Mouse (Mus musculus) monocyte, adult 5-6 weeks (primary cell): ENCODE results near the gene Oat. TPM values are rescaled to one million over a fixed set of nuclear protein-coding genes. Genes with fewer than 3 reads are reported as not detected.
A peak's percentile ranks its signal among the peaks of the same experiment; 100 is the strongest.

Experiments
- ATAC-seq: fragments of 153-309, 156-312 bp; replicated peaks from 2 replicates; pipeline ENCODE4 v1.8.0; 2017; ENCODE audit warnings: mild to moderate bottlenecking; ENCODE audit not compliant: low TSS enrichment, insufficient number of reproducible peaks, severe bottlenecking, poor library complexity, low FRiP score
- total RNA-seq: library from RNA; stranded (forward); fragments of 200-1000, 200-491, 200-594 nt; gene quantifications from 3 replicates; pipeline ENCODE4 v1.2.3, GENCODE M21; 2017

Oat gene
- total RNA-seq, 1 experiment from 2014 or later = 89.6 TPM

DNA sequence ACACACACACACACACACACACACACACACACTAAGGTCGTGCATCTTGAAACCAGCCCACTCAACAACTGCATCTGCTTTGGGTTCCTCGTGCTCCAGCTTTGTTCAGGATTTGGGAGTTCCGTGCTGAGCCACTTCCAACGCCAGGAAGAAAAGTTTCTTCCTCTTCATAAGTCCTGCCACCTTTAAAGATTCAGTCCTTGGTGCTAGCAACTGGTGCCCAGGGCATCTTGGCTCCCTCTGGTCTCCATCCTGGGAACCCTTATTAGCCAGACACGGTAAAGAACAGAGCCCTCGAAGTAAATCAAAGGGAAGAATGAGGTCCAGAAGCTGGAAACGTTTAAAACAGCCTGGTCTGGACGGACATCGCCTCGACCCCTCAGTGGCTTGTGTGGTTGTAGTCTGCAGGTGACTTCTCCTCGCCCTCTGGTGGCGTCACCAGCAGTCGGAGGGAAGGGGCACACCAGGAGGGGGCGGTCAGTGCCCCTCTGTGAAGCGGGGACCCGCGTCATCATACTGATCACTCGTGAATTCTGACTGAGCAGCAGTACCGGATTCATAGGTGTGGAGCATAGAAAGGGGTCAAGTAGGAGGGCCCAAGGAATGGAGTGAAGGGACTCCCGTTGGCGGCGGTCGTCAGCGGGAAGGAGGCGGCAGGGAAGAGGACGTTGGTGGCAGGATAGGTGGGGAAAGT is 20.5 kb upstream of the Oat start:
- ATAC-seq = no peak

DNA sequence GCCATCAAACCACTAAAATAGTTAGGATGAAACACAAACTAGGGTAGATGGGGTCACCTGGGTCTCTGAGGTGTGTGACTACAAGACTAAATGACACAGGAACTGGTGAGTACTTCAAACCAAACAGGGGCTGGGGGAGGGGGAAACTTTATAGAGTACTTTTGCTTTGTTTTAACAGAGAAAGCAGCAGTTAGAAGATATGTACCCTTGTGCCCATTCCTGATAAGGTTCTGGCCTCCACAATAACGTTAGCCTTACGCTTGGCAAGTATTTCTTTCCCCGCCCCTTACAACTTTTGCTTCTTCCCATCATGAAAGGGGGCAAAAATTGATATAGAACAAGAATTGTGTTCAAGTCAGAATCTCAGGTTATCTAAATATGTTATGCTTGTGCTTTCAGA is 19.6 kb upstream of the Oat start:
- ATAC-seq = no peak

DNA sequence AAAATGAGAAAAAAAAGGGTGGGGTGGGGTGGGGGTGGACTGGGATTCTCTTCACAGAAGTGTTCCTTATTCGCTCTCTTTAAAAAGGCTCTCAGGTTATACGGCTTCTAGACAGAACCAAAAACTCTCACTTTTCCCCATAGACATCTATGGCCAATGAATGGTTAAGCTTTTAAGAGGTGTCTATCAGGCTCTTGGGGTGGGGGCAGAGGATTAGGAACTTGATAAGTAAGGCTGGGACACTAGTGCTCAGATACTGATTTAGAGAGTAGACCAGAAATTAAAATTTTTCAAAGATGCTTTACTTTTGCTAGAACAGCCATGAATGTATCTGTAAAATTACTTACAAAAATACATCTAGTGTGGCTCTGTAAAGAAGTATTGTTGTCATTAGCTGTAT is 18.1 kb upstream of the Oat start:
- no peak for ATAC-seq

DNA sequence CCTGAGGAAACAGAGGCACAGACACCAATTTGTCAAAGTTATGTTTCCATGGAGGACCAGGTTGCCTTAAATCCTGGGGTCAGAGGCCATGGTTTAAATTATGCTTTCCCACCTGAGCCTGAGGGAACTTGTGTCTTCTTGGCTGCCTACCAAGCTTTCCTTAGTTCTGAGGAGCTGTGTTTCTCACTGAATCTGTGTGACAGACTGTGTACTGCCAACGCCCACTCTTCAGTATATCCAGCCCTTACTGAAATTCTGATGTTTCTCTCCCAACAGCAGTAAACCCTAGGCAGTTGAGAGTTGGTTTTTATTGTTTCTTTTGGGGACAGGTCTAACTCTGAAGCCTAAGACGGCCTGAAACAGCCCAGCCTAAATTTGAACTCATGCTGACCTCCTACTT is 17.6 kb upstream of the Oat start:
- no peak for ATAC-seq

DNA sequence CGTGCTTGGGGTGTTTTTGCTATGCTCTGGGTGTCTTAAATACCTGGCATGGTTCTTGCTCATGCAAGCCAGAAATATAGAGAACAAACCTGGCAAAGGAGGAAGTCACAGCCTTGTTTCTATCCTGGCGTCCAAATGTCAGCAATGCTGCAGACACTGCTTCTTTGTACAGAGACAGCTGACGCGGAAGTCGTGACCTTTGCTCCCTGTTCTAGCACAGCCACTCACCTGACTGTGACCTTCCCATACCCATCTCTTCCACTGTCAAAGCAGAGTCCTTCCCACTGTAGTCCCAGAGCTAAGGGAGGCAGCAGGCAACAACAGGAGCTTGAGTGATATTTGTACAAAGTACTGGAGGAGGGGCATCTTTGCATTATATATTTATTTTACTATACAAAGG is 13.4 kb upstream of the Oat start:
- ATAC-seq = no peak

DNA sequence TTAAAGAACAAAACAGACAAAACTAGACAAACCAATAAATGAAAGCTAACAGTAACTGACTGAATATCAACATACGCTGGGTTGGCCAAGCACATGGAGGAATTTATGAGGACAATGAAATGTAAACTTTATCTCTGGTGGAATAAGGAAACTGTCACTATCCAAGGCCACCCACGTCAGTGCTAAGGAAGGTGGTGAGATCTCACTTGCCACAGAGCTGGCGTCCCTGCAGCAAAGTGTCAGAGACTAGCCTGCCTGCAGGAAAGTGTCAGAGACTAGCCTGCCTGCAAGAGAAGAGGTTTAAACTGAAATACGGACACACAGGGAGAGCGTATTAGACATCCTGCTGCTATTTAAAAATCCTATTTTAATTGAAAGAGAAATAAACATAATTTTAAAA is 11.0 kb upstream of the Oat start:
- ATAC-seq = no peak

DNA sequence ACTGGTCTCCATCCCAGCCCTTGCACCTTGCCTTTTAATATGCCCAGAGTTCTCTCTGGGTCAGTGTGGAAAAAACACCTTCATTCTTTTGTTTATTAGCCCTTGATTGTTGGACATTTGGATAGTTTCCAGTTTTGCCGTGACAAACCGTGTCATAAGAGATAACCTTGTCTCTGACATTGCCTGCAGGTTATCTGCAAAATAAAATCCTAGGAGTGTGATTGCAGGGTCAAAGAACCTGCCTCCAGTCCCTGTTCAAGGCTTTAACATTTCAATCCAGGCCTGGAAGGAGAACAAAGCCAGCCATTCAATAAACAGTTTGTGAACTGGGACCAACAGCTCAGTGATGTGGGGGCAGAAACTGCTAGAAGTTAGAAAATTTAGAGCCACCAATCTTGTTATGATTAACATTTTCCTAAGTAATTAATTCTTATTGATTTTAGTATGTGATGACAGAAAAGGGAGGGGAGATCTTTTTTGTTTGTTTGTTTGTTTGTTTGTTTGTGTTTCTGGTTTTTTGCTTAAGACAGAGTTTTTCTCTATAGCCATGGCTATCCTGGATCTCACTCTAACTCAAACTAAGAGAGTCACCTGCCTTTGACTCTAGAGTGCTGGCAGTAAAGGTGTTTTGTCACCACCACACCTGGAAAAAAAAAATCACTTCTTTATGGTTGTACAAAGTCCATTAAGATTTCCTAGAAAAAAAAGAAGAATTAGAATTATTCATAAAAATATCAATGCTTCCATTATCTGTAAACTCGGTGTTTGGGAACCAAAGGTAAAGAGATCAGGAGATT is 9.7 kb upstream of the Oat start:
- no peak for ATAC-seq

DNA sequence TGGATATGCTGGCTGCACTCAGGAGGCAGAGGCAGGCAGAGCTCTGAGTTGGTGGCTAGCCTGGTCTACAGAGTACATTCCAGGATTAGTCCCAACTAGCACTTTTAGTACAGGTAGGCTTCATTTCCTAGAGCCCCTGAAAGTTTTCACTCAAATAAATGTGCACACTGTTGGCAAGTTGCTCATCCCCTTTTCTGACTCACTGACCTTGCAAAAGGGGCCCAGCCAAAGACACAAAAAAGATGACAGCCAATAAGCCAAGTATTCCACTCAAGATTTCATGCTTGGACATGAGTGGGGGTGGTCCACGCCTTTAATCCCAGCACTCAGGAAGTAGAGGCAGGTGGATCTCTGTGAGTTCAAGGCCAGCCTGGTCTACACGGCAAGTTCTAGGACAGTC is 5.2 kb upstream of the Oat start:
- no peak for ATAC-seq

DNA sequence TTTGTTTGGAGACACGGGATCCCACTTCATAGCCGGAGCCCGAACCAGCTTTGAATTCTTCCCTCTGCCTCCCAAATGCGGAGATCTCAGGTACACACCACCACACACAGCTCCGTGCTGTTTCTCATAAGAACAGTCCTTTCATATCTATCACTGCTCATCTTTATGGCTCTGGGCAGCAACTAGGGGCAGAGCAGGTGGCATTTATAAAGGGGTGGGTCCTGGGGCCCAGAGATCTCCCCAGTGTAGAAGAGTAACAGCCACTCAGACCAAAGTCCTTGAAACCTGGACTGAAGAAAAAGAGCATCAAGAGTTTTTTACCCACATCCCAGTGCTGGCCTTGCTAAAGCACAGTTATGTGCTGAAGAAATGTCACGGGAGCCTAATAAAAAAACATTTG is 4.3 kb upstream of the Oat start:
- ATAC-seq = no peak

DNA sequence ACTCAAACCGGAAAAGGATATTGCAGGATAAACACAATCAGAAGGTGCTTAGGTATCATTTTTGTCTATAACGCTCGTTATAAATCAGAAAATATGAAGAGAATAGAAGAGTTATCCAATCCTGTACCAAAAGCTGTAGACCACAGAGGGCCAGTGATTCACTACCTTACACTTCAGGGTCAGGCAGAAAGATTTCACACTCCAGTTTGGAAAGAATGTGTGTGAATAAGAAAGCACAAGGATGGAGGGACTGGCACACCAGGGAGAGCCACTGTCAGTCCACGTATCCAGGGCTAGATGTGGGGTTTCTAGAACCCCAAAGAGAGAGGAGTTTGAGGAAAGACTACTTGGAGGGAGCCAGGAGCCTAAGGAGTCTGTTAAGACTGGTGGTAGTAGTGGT is 693 bp upstream of the Oat start:
- no peak for ATAC-seq

DNA sequence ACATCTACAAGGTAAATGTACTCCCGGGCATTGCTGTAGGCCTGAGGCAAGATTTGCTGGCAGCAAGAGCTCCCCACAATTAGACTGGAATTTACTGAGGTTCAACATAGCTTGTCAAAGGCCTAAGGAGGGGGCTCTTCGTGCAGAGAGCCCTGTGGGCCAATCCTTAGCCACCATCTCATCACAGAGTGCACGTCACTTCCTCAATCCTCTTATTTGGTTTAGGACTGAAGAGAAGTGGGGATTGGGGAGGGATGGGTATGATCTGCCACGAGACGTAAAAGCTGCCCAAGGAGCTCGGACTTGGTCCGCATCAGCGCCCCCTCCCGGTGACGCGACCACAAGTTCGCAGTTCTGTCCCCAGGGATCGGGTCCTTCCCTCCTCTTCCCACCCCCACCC is 575 bp downstream of the Oat start:
- ATAC-seq = peak; percentile 87

DNA sequence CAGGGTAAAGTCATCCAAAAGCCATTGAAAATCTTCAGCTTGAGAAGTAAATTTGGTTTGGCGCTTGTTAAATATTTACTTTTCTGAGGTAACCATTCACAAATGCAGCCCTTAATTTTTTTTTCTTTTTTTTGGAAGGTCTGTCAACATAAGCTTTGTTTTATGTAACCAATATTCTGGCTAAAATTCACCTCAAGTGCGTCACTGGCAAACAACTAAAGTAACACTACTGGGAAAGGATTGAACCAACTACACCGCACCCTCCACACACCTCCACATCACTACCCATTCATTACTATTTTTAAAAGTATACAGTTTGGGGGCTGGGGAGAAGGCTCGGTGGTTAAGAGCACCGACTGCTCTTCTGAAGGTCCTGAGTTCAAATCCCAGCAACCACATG is 1.6 kb downstream of the Oat start:
- no peak for ATAC-seq

DNA sequence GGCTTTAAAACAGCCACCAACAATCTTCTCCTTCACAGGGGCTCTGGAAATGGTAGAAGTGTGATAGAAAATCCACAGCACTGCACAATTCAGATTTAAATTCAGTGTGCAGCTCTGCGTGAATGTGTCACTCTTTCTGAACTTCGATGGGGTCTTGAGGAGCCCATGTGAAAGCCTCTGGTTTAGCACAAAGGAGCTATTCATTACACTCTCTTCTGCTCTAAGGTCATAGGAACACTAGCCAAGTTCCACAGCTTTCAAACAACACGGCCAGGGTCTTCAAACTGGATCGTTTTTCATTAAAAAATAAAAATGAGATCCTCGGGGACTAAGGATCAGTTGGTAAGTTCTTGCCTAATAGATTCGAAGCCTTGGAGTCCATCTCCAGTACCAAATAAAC is 3.0 kb downstream of the Oat start:
- no peak for ATAC-seq

DNA sequence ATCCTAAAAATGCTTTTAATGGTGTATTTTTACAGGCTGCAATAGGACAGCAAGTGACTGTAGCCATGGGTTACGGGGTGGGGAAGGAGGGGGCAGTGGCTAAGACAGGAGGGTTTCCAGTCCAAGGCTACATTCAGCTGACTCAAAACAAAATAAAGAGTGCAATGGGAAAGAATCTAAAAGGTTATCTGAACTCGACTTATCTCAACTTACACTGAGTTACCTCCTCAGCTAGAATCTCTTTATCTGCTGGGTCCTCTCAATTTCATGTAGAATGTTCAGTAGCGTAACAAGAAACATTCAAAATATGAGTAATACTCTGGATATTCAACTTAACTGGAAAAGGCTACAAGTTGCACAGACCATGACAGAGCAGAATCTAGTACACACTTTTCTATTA is 3.5 kb downstream of the Oat start:
- no peak for ATAC-seq

DNA sequence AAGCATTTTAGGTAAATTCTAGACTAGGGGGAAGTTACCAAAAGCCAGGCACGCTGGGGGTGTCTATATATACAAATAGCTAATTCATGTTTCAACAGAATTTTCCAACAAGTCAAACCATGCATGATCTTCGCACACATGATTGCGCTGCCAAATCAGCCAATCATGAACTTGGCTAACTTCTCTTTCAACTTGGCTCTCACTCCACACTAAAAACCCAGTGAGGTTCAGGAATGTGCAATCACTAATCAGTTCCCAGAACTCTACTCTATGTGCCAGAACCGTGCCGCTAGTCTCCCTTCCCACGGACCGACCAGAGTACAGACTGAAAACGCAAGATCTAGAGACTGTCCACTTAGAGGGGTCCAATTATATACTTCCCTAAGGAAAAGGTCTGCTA is 4.7 kb downstream of the Oat start:
- ATAC-seq = no peak

DNA sequence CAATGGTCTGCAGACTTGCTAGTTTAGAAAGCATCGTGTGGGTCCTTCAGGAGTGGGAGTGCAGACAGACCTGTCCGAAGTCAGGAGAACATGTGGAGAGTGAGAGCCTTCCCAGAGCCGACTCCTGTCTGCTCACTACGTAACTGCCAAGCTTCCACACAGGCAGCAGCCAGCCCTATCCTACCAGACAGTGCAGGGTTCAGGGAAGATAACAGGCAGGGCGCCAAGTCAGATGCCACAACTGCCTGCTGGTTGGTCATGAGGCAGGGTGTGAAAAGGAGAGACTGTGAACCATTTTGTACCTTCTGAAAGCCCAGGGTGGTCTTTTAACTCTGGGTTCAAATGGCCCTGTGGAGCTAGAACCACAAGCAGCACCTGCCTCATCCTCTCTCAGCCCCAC is 6.1 kb downstream of the Oat start:
- ATAC-seq = no peak; the same call in 1 of the 2 replicates

DNA sequence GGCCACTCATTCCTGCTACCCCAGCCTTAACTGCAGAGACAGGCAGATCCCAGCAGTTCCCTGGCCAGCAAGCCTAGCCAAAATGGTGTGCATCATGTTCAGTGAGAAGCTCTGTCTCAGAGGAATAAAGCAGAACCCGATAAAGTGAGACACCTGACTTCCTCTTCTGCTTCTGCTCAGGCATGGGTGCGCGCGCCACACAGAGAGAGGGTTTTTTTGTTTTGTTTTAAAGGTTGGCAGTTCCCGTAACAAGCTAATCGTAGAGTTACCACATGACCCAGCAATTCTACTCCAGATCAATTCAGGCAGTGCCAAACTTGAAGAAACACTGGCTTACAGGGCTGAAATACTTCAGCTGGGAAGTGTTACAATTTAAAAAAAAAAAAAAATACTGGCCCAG is 7.4 kb downstream of the Oat start:
- ATAC-seq = peak; percentile 72

DNA sequence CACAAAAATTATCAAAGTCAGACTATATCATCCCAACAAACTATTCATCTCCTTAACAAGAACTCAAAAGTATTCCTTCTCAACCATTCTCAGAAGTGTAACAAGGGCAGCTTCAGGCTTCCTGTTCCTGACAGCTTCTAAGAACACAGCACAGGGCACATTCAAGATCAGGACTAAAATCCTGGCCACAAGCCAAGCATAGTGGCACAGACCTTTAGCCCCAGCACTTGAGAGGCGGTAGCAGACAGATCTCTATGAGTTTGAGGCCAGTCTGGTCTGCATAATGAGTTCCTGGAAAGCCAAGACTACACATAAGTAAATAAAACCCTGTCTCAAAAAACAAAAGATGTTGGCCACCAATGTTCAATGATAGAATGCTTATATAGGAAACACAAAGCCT is 10.4 kb downstream of the Oat start:
- no peak for ATAC-seq

DNA sequence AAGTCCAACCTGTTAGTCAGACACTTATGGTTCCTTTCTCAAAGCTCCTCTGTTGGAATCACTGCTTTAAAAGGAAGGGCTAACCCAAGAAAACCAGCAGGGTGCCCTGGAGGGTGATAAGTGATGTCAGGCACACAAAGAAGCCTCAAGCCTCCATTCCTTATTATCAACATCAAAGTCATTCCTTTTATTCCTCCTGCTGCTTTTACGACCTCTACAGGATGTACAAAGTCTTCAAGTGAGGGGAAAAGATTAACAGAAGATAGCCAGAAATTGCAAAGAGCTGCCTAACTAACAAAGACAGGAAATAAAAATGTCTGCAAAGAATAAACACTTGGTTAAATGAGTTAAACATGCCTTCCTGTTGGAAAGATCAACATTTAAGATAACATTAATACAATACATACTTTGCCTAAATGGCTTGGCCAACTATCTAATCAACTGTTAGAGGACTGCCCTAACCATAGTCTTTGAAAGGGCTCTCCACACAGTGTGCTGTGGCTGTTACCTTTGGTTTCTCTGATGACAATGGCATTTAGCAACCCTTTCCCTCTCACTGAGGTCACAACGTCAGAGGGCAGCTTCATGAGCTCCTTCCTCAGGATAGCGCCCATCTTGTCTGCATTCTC is 16.9 kb downstream of the Oat start:
- no peak for ATAC-seq

DNA sequence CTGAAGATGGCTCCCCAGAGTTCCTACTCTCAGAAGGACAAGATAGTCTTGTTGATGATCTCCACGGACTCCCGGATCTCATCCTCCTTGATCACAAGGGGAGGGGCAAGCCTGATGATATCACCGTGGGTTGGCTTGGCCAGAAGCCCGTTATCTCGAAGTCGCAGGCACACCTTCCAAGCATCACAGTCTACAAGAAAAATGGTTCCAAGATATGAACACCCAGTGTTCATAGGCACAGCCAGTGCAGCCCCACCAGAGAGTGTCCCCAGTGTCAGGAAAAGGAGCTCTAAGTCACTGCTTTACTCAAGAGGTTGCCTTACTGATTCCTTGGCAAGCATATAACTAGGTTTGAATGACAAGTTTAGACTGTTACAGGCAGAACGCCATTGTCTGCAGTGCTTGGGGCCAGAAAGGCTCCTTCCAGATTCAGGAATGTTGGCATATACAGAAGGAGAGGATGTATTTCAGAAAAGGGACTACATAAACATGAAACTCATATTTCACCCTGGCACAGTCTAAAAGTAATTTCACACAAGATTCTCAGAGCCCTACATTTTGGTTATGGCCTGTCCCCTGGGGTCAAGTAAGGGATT is 18.0 kb downstream of the Oat start:
- ATAC-seq = no peak
